Mouse (Mus musculus) G1E (cell line): ENCODE data around the gene Olfr469. TPM values are rescaled to one million over a fixed set of nuclear protein-coding genes. Genes with fewer than 3 reads are reported as not detected.
"Not testable (repeated sequence)": the region's sequence is repeated elsewhere in the genome, so short reads cannot be mapped to it uniquely, and the experiment has no call there.

Experiments used
- ATAC-seq: 2 replicates; pipeline ENCODE4 v1.8.0; 2016; ENCODE audit warnings: mild to moderate bottlenecking; ENCODE audit not compliant: insufficient number of reproducible peaks, poor library complexity, low FRiP score, severe bottlenecking; ENCODE audit errors: extremely low read depth
- DNase-seq: peaks from one replicate; pipeline ENCODE4 v3.0.0; 2012; ENCODE audit warnings: low spot score
- H3K27me3 ChIP-seq: 2 replicates; pipeline ENCODE4 v1.6.1; 2012; ENCODE audit warnings: mild to moderate bottlenecking, low read length, inconsistent platforms; ENCODE audit not compliant: insufficient read depth
- H3K36me3 ChIP-seq: replicated peaks from 2 replicates; pipeline ENCODE3; 2012; ENCODE audit warnings: mild to moderate bottlenecking, inconsistent platforms
- H3K4me1 ChIP-seq: 2 replicates; pipeline ENCODE4 v1.6.1; 2012; ENCODE audit warnings: low read depth, low read length, inconsistent platforms, mixed read lengths; ENCODE audit not compliant: insufficient read depth
- H3K4me3 ChIP-seq: 2 replicates; pipeline ENCODE4 v1.5.1; 2012; ENCODE audit warnings: low read depth, mild to moderate bottlenecking, inconsistent platforms, low read length, moderate library complexity, mixed read lengths
- H3K9me3 ChIP-seq: replicated peaks from 2 replicates; pipeline ENCODE4 v1.6.1; 2012; ENCODE audit warnings: inconsistent platforms
- CTCF ChIP-seq: IDR thresholded peaks from 2 replicates; pipeline ENCODE4 v1.5.1; 2012; ENCODE audit warnings: low read depth, low read length, inconsistent platforms, mixed read lengths
- GATA1 ChIP-seq: IDR thresholded peaks from 2 replicates; pipeline ENCODE4 v1.6.1; 2012; ENCODE audit warnings: borderline replicate concordance, low read length, inconsistent platforms, mixed read lengths
- GATA2 ChIP-seq: IDR thresholded peaks from 2 replicates; pipeline ENCODE4 v1.6.1; 2012; ENCODE audit warnings: low read depth, low read length, inconsistent platforms, borderline replicate concordance
- POLR2AphosphoS5 ChIP-seq: IDR thresholded peaks from 2 replicates; pipeline ENCODE4 v1.6.1; 2012; ENCODE audit warnings: low read depth, low read length, inconsistent platforms; ENCODE audit not compliant: insufficient replicate concordance
- TAL1 ChIP-seq: conservative IDR thresholded peaks from 2 replicates; pipeline ENCODE4 v1.6.1; 2012; ENCODE audit warnings: low read depth, low read length, inconsistent platforms, mixed read lengths
- polyA plus RNA-seq: library from polyadenylated mRNA; stranded (reverse); fragments of >175 nt; gene quantifications from 2 replicates; pipeline ENCODE4 v1.2.3, GENCODE M21; 2012
- total RNA-seq, 2 experiments: library from RNA; stranded (forward) in 1 of 2; stranded (reverse) in 1 of 2; fragments of 200-1000 nt in 1 of 2; fragments of >200 nt in 1 of 2; fragmentation: Nextera tagmentation in 1 of 2; gene quantifications; 2 replicates each; pipeline ENCODE4 v1.2.3; 2014 to 2017

Olfr469 gene
- total RNA-seq (2014; fragmentation: Nextera tagmentation) (not detected in 2 replicates), total RNA-seq (2017) (0.12 and 0.27 TPM in 2 replicates), polyA plus RNA-seq (not detected in 2 replicates)

- not testable (repeated sequence) for ATAC-seq, H3K36me3 ChIP-seq
Observed at GRCm38 (mm10) chr7:107825441-107825840, at the start of gene Olfr469. TSS of gene Olfr469 (minus strand) at chr7:107825541.

GRCm38 (mm10) chr7:107847390-107847789, 22.0 kb upstream of the Olfr469 start, which contains the start of gene Olfr470:
TSS of gene Olfr470 (minus strand) at chr7:107847490.
- not testable (repeated sequence) for DNase-seq, ATAC-seq, H3K36me3 ChIP-seq, H3K27me3 ChIP-seq, H3K4me3 ChIP-seq, H3K9me3 ChIP-seq, H3K4me1 ChIP-seq

More at GRCm38 (mm10) chr7:107825441-107825840, at the start of gene Olfr469:
- H3K9me3 ChIP-seq, H3K27me3 ChIP-seq, H3K4me1 ChIP-seq, H3K4me3 ChIP-seq, DNase-seq: not testable (repeated sequence)

GRCm38 (mm10) chr7:107841719-107842118, 16.4 kb upstream of the Olfr469 start:
- Histone ChIP-seq H3K27me3 (no peaks in the 10 kb centered on the region), H3K4me3 (no peak overlapping the region), H3K4me1 (no peaks in the 10 kb centered on the region), H3K9me3 (0 out of 2 replicates have a peak, but pooled peaks cover 2% of the 10 kb centered on the region), H3K36me3 (no peaks in the 10 kb centered on the region)
- DNase-seq, result no peak
- TF ChIP-seq GATA2, result no peak
- TF ChIP-seq GATA1, result no peak
- TF ChIP-seq POLR2AphosphoS5, result no peak
- no peak for TF ChIP-seq CTCF
- no peak for ATAC-seq

- not testable (repeated sequence) for ATAC-seq, DNase-seq, H3K27me3 ChIP-seq, H3K4me3 ChIP-seq, H3K9me3 ChIP-seq, H3K36me3 ChIP-seq, H3K4me1 ChIP-seq
Observed at GRCm38 (mm10) chr7:107823867-107824266, 1.5 kb downstream of the Olfr469 start.

GRCm38 (mm10) chr7:107819442-107819841, 5.9 kb downstream of the Olfr469 start:
- ATAC-seq (no peak), DNase-seq (no peak)
- H3K27me3 ChIP-seq, result no peaks in the 10 kb centered on the region
- no peak for TF ChIP-seq POLR2AphosphoS5
- no peak for TF ChIP-seq TAL1
- no peak for TF ChIP-seq GATA1
- no peak for TF ChIP-seq CTCF
- TF ChIP-seq GATA2, result no peak
- H3K4me3 ChIP-seq, result no peak overlapping the region
- peaks cover 6% of the 10 kb centered on the region for H3K9me3 ChIP-seq
- H3K36me3 ChIP-seq, result no peaks in the 10 kb centered on the region
- H3K4me1 ChIP-seq, result no peaks in the 10 kb centered on the region

- Histone ChIP-seq H3K9me3 (0 out of 2 replicates have a peak, but pooled peaks cover 3% of the 10 kb centered on the region), H3K36me3 (no peaks in the 10 kb centered on the region), H3K4me3 (no peak within 1 kb of the TSS), H3K27me3 (no peaks in the 10 kb centered on the region), H3K4me1 (no peaks in the 10 kb centered on the region)
- ATAC-seq, result no peak
- TF ChIP-seq GATA2 (no peak), POLR2AphosphoS5 (no peak), CTCF (no peak), GATA1 (no peak), TAL1 (no peak)
- DNase-seq, result no peak
Observed at GRCm38 (mm10) chr7:107811963-107812362, 13.4 kb downstream of the Olfr469 start, which contains the start of gene Olfr467. TSS of gene Olfr467 (plus strand) at chr7:107812263.

GRCm38 (mm10) chr7:107802138-107802537, 23.2 kb downstream of the Olfr469 start:
- Histone ChIP-seq H3K9me3 (peaks cover 6% of the 10 kb centered on the region), H3K4me3 (no peak overlapping the region), H3K4me1 (no peaks in the 10 kb centered on the region), H3K36me3 (no peaks in the 10 kb centered on the region), H3K27me3 (no peaks in the 10 kb centered on the region)
- DNase-seq, result no peak
- no peak for ATAC-seq
- TF ChIP-seq GATA2 (no peak), POLR2AphosphoS5 (no peak)

GRCm38 (mm10) chr7:107801108-107801507, 24.2 kb downstream of the Olfr469 start, which contains the start of gene Ovch2:
TSS of gene Ovch2 (minus strand) at chr7:107801208.
- H3K36me3 ChIP-seq, result no peaks in the 10 kb centered on the region
- TF ChIP-seq GATA2, result no peak
- TF ChIP-seq TAL1, result no peak
- no peak for TF ChIP-seq POLR2AphosphoS5
- no peak for TF ChIP-seq GATA1
- no peak for TF ChIP-seq CTCF
- H3K27me3 ChIP-seq, result no peaks in the 10 kb centered on the region
- ATAC-seq (no peak), DNase-seq (no peak)
- no peaks in the 10 kb centered on the region for H3K4me1 ChIP-seq
- peaks cover 6% of the 10 kb centered on the region for H3K9me3 ChIP-seq
- no peak within 1 kb of the TSS for H3K4me3 ChIP-seq
